Mouse (Mus musculus) embryonic facial prominence, embryonic 10.5 days (tissue): Measurements from ENCODE around the gene Knop1. TPM values are rescaled to one million over a fixed set of nuclear protein-coding genes. Genes with fewer than 3 reads are reported as not detected.
A peak's percentile ranks its signal among the peaks of the same experiment; 100 is the strongest.

Experiments used
- DNase-seq: peaks from one replicate; pipeline ENCODE4 v3.0.0-alpha.2; 2017; ENCODE audit warnings: low spot score
- H3K27ac ChIP-seq: fragments of 300-500 bp; sonication (generic); replicated peaks from 2 replicates; pipeline ENCODE4 v1.5.1; 2016; ENCODE audit warnings: mild to moderate bottlenecking
- H3K27me3 ChIP-seq: fragments of 300-500 bp; sonication (generic); replicated peaks from 2 replicates; pipeline ENCODE4 v1.6.1; 2016; ENCODE audit warnings: low read depth, mild to moderate bottlenecking; ENCODE audit not compliant: poor library complexity, severe bottlenecking
- H3K36me3 ChIP-seq: fragments of 300-500 bp; sonication (generic); replicated peaks from 2 replicates; pipeline ENCODE4 v1.6.1; 2016; ENCODE audit warnings: mild to moderate bottlenecking, moderate library complexity
- H3K4me1 ChIP-seq: fragments of 300-500 bp; sonication (generic); 2 replicates; pipeline ENCODE4 v1.6.1; 2016
- H3K4me3 ChIP-seq: fragments of 300-500 bp; sonication (generic); 2 replicates; pipeline ENCODE4 v1.5.1; 2016; ENCODE audit warnings: mild to moderate bottlenecking, moderate library complexity
- H3K9me3 ChIP-seq: fragments of 300-500 bp; sonication (generic); 2 replicates; pipeline ENCODE4 v1.6.1; 2016; ENCODE audit warnings: mild to moderate bottlenecking
- WGBS: fragments of 180-500 bp; shearing (Covaris S2); methylation state at CpG from one replicate; pipeline ENCODE4 v1.1.7; 2016; 5-methylcytosine and 5-hydroxymethylcytosine counted together
- polyA plus RNA-seq: library from polyadenylated mRNA; unstranded; fragments of >200 nt; fragmentation: Nextera tagmentation; extraction: Ambion mirVana; gene quantifications from 2 replicates; pipeline ENCODE4 v1.2.1, GENCODE M21; 2016

Gene Knop1
- polyA plus RNA-seq, 1 experiment from 2014 or later = 162 TPM

DNA sequence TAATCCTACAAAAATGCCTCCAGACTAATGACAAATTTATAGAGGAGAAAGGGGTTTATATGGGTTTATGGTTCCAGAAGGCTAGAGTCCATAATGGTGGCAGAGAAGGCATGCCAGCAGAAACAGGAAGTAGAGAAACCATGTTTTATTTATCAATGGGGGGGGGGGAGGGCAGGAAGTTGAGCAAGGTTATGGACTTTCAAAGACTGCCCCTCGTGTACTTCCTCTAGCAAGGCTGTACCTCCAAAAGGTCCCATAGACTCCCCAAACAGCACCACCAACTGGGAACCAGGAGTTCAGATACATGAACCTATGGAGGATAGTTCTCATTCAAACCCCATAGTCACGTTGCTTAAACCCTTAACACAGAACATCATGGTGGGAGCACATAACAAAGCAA, 9.3 kb upstream of the Knop1 start:
- H3K4me1 ChIP-seq = no peaks in the 10 kb centered on the region
- no peaks in the 10 kb centered on the region for H3K36me3 ChIP-seq
- H3K27me3 ChIP-seq = no peaks in the 10 kb centered on the region
- 73% methylated on average over 2 of the region's 2 CpGs for WGBS
- H3K9me3 ChIP-seq = no peaks in the 10 kb centered on the region
- DNase-seq = no peak
- no peak overlapping the region for H3K27ac ChIP-seq
- H3K4me3 ChIP-seq = no peak overlapping the region

DNA sequence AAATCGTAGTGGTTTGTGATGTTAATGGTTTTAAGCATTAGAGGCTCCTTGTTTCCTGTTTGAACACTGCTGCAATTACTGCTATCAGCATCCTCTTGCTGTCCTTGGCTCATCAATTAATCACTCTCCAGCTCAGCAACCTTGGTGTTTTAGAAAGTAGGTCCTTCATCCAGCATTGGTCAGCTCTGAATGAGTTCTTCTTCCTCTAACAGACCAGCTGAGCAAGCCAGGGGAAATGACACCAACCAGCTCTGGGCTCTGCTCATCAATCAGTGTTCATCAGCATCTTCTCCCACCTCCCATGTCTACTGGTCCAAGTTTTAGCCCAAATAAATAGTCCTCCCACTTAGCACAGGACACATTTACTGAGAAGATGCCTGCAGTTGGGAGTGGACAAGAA, 2.6 kb upstream of the Knop1 start:
- DNase-seq = no peak
- H3K27ac ChIP-seq = no peak overlapping the region
- H3K36me3 ChIP-seq = peaks cover 22% of the 10 kb centered on the region
- H3K27me3 ChIP-seq = no peaks in the 10 kb centered on the region
- no peaks in the 10 kb centered on the region for H3K9me3 ChIP-seq
- H3K4me3 ChIP-seq = no peak overlapping the region
- WGBS = 98% methylated on average over 1 of the region's 1 CpGs
- peaks cover 17% of the 10 kb centered on the region for H3K4me1 ChIP-seq

DNA sequence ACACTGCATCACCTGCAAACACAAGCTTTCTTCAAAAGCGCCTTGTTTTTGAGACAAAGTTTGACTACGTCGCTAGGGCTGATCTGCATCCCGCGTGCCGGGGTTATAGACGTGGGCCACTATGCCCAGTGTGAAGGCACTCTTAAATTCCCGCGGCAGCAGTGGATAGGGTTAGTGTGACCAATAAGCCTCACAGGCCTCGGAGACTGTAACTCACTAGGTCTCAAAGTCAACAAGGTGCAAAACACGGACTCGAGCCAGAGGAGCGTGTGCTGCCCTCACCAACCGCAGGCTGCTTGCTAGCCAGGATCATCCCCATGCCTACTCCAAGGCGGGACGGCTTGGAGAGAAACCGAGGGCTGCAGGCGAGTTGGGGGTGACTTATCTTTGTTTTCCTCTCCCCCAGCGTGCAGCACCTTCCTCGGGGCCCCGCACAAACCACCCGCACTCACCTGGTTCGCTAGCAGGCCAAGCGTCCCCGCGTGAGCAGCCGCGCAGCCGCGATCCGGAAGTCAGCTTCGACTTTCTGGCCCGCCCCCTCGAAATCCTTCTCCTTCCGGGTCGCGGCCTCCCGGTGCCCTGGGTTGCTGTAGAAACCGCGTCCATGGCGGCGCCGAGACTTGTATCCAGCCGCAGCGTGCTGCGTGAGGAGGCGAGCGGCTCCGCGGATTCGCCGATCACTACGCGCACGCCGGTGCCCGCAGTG, 730 bp downstream of the Knop1 start, which contains the start of gene Iqck:
Iqck (plus strand) TSS at position 582 of the 706 bp plus-strand sequence.
- peak; percentile 94 for DNase-seq
- H3K4me1 ChIP-seq = peaks cover 17% of the 10 kb centered on the region
- WGBS = under 1% methylated on average over 57 of the region's 57 CpGs
- H3K9me3 ChIP-seq = no peaks in the 10 kb centered on the region
- H3K4me3 ChIP-seq = peak within 1 kb of the TSS; percentile 91
- peaks cover 55% of the 10 kb centered on the region for H3K36me3 ChIP-seq
- peak within 1 kb of the TSS; percentile 88 for H3K27ac ChIP-seq
- H3K27me3 ChIP-seq = no peaks in the 10 kb centered on the region

DNA sequence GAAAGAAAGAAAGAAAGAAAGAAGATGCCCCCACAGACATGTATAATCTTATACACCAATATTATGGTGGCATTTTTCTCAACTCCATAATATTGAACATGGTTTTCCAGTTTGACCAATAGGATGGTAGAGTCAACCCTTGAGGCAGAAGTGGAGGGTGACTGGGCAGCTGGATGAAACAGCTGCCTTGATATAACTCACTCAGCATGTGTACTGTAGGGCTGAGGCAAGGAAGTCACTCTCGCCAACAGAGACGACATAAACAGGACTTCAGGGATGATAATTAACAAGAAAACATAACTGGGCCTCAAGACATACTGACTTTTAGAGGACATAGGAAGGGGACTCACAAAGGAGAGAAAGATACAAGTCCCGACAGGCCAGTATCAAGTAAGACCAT, 1.4 kb downstream of the Knop1 start:
- H3K27ac ChIP-seq = peak overlapping the region; percentile 88

DNA sequence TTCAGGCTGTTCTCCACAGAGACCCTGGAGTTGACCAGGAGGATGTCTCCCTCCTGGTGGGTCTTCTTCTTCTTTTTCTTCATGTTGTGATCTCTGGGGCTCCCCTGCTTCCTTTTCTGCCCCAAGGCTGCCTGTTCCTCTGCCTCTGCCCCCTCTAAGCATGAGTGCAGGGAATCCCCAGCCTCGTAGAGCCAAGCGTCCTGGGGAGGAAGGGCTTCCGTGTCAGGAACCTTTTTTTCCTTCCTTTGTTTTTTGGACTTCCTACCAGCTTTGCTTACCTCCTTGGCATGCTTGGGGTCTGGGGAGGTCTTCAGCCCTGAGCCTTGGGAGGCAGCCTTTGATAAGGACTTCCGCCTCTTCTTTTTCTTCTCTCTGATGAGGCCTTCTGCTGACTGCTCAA, 3.4 kb downstream of the Knop1 start:
- Histone ChIP-seq H3K27me3 (no peaks in the 10 kb centered on the region), H3K9me3 (no peaks in the 10 kb centered on the region), H3K36me3 (peaks cover 67% of the 10 kb centered on the region), H3K4me1 (peaks cover 23% of the 10 kb centered on the region), H3K4me3 (no peak overlapping the region), H3K27ac (no peak overlapping the region)
- no peak for DNase-seq
- 87% methylated on average over 4 of the region's 4 CpGs for whole genome bisulfite sequencing

More for the DNA sequence above, 1.4 kb downstream of the Knop1 start:
- WGBS = 23% methylated on average over 3 of the region's 3 CpGs
- H3K9me3 ChIP-seq = no peaks in the 10 kb centered on the region
- peak overlapping the region; percentile 91 for H3K4me3 ChIP-seq
- no peaks in the 10 kb centered on the region for H3K27me3 ChIP-seq
- H3K36me3 ChIP-seq = peaks cover 63% of the 10 kb centered on the region
- no peak for DNase-seq
- H3K4me1 ChIP-seq = peaks cover 19% of the 10 kb centered on the region

DNA sequence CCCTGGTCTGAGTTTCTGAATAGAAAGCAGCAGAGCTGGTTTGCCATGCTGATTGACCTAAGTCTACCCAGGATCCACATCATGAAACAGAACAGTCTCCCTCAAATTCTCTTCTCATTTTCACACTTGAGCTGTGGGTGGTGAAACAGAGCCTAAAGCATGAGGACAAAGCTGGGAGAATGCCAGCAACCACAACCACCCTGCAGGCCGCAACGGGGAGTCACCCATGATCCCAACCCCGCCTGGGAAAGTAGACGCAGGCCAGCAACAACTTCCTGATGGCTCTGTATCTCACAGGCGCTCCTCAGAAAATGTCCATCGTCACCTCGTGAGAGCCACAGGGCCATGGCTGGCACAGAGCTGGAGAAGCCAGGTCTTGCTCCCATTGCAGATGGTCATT, 4.5 kb downstream of the Knop1 start:
- H3K27me3 ChIP-seq = no peaks in the 10 kb centered on the region
- peaks cover 23% of the 10 kb centered on the region for H3K4me1 ChIP-seq
- no peak overlapping the region for H3K4me3 ChIP-seq
- H3K27ac ChIP-seq = no peak overlapping the region
- peaks cover 76% of the 10 kb centered on the region for H3K36me3 ChIP-seq
- H3K9me3 ChIP-seq = no peaks in the 10 kb centered on the region
- no peak for DNase-seq
- WGBS = 94% methylated on average over 7 of the region's 7 CpGs

DNA sequence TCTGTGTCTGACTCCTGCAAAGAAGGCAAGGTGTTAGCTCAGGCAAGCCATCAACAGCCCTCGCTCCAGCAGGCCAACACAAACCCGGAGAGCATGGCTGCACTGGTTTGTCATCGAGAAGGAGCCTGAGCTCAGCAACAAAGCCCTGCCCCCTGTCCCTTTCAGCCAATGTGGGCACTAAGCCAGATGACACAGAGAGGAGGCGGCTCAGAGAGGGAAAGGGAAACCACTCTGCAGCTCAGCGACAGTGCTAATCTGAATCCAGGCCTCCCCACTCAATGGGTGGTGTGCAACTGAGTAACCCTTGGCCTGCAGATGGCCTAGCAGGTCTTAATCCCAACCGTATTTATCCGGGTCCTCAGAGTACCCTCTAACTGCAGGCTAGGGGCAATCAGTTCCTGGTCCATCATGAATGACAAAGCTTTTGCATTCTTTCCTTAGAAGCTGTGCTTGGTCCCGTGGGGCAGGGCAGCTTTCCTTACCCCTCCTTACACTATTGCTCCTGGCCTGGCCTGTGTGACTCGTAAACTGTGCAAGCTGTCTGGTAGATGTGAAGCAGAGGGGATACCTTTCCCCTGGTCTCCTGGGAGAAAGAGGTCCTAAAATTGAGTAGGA, 5.3 kb downstream of the Knop1 start:
- no peaks in the 10 kb centered on the region for H3K9me3 ChIP-seq
- peaks cover 18% of the 10 kb centered on the region for H3K4me1 ChIP-seq
- no peak overlapping the region for H3K27ac ChIP-seq
- 84% methylated on average over 9 of the region's 9 CpGs for WGBS
- no peak for DNase-seq
- no peaks in the 10 kb centered on the region for H3K27me3 ChIP-seq
- H3K36me3 ChIP-seq = peaks cover 84% of the 10 kb centered on the region
- no peak overlapping the region for H3K4me3 ChIP-seq

DNA sequence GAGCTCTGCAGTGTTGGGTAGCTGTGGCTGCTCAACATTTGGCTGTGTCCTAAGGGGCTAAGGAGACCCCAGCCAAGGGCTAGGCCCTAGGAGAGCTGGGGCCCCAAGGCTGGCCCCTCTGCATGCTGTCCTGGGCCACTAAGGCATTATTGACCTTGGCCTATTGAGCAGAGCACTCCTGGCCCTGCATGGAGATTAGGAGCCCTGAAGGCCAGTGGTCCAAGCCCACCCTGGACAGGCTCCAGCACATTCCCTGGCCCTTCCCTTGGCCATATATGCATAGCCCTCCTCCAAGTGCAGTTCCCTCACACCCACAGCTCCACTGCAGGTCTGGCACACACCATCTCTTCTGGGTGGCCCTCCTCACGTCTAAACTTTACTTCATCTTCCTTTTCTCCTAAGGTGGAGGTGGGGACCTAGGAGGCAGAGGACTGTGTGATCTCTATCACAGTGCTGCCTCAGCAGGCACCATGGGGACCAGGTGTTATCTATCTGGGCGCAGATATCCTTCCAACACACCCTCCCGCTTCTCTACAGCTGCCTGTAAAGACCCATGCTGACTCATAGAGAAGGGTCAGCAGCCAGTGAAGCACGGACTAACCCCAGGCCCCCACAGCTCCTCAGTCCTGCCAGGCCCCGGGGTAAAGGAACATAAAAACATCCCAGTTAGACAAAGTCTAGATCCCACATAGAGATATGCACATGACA, 6.4 kb downstream of the Knop1 start:
- H3K36me3 ChIP-seq = peaks cover 95% of the 10 kb centered on the region
- WGBS = 86% methylated on average over 5 of the region's 5 CpGs

DNA sequence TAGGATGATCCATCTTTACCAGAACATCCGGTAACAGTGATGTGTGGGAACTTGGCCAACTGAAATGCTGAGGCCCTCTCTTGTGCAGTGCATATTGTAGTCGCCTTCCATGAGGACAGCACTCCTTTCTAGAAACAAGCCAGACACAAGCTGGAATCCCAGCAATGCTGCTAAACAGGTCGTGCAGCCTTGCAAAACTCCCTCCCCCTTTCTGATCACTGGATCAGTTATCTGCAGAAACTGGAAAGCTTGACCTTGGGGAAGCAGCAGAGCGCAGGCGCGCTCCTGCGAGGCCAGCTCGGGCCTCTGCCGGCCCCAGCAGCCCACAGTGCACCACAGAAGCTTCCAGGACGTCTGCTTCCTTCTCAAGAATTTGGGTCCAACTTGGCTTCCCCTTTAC, 7.3 kb downstream of the Knop1 start:
- Histone ChIP-seq H3K9me3 (no peaks in the 10 kb centered on the region), H3K4me1 (peaks cover 6% of the 10 kb centered on the region; the same call in 1 of the 2 replicates), H3K36me3 (peaks cover 100% of the 10 kb centered on the region), H3K4me3 (no peak overlapping the region), H3K27me3 (no peaks in the 10 kb centered on the region), H3K27ac (no peak overlapping the region)
- DNase-seq = peak; percentile 56
- 74% methylated on average over 10 of the region's 10 CpGs for WGBS

More for the DNA sequence above, 6.4 kb downstream of the Knop1 start:
- DNase-seq = no peak
- Histone ChIP-seq H3K4me3 (no peak overlapping the region), H3K27me3 (no peaks in the 10 kb centered on the region), H3K9me3 (no peaks in the 10 kb centered on the region), H3K27ac (no peak overlapping the region), H3K4me1 (peaks cover 15% of the 10 kb centered on the region)

DNA sequence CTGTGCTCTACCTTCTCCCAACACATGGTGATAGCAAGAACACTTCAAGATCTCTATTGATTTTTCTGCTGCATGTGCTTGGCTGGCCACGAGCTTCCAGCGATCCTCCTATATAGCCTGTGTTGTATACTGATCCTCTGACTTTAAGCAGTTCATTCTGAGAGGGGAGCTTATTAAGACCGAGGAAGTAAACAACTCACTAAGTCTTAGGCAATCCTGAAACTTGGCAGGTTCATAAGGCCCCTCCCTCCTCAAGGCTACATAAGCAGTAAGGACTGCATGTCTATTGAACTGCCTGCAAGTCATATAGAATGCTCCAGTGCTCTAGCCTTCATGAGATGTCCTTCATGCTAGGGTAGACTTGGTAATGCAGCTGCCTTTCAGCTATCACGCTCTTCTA, 9.7 kb downstream of the Knop1 start:
- 92% methylated on average over 4 of the region's 4 CpGs for WGBS
- no peak for DNase-seq
- Histone ChIP-seq H3K4me1 (peaks cover 6% of the 10 kb centered on the region; the same call in 1 of the 2 replicates), H3K4me3 (no peak overlapping the region), H3K27ac (no peak overlapping the region), H3K27me3 (no peaks in the 10 kb centered on the region), H3K9me3 (no peaks in the 10 kb centered on the region), H3K36me3 (peaks cover 100% of the 10 kb centered on the region)

DNA sequence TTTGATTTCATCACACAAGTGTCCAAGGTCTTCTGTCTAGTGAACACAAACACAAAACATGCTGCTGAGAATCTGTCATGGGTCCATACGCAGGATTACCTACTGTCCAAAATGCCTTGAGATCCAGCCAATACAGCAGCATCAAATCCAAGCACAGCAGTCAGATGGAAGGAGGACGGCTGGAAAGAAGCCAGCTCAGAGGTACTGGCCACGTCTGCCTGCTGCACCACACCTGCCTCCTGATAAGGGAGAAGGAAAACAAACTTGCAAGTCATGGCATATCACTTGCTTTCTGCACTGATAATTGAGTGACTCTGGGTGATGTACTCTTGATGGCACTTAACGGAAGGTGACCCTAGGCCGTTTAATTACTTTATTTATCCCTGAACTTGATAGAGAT, 10.9 kb downstream of the Knop1 start:
- Histone ChIP-seq H3K4me1 (peaks cover 6% of the 10 kb centered on the region; the same call in 1 of the 2 replicates), H3K27ac (no peak overlapping the region), H3K27me3 (no peaks in the 10 kb centered on the region), H3K36me3 (peaks cover 100% of the 10 kb centered on the region), H3K9me3 (no peaks in the 10 kb centered on the region), H3K4me3 (no peak overlapping the region)
- no peak for DNase-seq
- 90% methylated on average over 5 of the region's 5 CpGs for WGBS

DNA sequence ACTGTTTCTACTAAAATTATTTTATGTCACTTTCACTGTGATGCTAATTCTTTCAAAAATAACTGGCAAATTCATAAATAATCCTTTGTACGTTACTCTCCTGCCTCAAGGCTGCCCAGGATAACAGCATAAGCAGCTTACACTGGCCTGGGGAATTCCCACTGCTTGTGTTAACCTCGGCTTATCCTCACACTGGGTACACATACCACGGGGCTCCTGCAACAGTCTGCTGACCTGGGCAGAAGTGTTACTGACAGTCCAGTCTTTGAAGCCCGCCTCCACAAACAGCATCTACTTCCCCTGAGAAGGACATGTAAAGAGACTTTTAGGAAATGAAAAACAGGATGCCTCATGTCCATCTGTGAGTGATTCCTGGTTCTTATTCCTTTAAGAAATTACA, 13.1 kb downstream of the Knop1 start:
- Histone ChIP-seq H3K27ac (no peak overlapping the region), H3K4me3 (no peak overlapping the region), H3K9me3 (no peaks in the 10 kb centered on the region), H3K4me1 (no peaks in the 10 kb centered on the region), H3K36me3 (peaks cover 99% of the 10 kb centered on the region), H3K27me3 (no peaks in the 10 kb centered on the region)
- DNase-seq = no peak
- WGBS = 82% methylated on average over 4 of the region's 4 CpGs

DNA sequence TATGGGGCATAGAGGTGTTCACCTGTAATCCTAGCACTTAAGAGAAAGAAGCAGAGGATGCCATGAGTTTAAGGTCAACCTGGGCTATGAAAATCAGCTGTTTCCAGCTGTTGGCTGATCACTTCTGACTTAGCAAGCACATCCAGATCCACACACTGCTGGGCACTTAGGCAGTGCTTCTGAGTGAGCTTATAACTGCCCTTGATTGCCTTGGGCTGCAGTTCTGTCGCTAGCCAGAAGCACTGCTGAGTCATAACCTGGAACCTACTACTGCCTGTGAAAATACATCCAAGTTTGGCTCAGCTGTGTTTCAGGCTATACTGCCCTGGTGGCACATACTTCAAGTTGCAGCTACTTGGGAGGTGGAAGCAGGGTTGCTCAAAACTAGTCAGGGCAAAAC, 14.3 kb downstream of the Knop1 start:
- H3K27ac ChIP-seq = no peak overlapping the region
- 51% methylated on average over 1 of the region's 1 CpGs for WGBS
- H3K36me3 ChIP-seq = peaks cover 99% of the 10 kb centered on the region
- H3K27me3 ChIP-seq = no peaks in the 10 kb centered on the region
- no peaks in the 10 kb centered on the region for H3K4me1 ChIP-seq
- no peaks in the 10 kb centered on the region for H3K9me3 ChIP-seq
- no peak for DNase-seq
- no peak overlapping the region for H3K4me3 ChIP-seq
